7 mouse cellular contexts compared by ENCODE assay signal in the genomic region with DNA sequence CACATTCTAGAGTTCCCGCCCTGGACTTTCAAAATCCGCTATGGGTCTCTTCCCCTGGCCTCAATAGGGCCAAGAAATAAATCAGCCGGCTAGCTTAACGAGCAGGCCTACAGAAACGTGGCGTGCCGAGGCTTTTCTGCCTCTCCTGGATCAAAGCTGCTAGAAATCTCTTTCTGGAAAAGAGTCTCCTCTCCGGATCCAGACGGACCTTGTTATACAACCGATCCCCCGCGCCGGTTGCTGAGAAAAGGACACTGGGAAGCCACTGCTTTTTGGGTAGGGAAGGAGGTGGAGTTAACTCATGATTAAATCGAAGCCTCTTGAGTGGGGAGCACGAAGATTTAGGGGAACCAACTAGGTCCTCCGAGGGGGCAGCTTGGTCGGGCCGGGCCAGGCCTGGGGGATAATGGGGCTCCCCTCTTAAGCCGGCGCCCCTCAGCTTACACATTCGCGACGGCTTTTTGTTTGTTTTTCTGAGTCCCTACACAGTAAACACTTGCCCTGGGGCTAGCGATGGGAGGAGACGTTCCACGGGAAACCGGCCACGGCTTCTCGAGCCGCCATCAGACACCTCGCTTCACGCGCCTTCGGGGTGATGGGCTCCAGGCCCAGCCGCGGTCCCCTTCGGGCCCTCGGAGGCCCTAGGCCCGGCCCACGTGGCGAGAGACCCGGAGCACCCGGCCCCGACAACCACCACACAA. TPM values are rescaled to one million over a fixed set of nuclear protein-coding genes. Genes with fewer than 3 reads are reported as not detected.
DNase-seq lines count a peak whose midpoint lies in the region; ATAC-seq and TF ChIP-seq lines count a peak whose summit lies in the region.

No protein-coding gene starts in this region.

- H3K4me2 ChIP-seq in embryonic facial prominence, embryonic 13.5 days = peak overlapping the region; percentile 87
- peak overlapping the region; percentile 74 for H3K4me2 ChIP-seq in lung, postnatal 0 days (replicated peaks; ENCODE audit: low read depth, low read length)

- H3K9me3 ChIP-seq in ES-E14 (ENCODE audit: control insufficient read depth, insufficient read depth, low read depth, low read length) = no peaks in the 10 kb centered on the region
- no peaks in the 10 kb centered on the region for H3K9me3 ChIP-seq in embryonic facial prominence, embryonic 13.5 days
- H3K9me3 ChIP-seq in lung, postnatal 0 days (ENCODE audit: low read length) = no peaks in the 10 kb centered on the region

- in situ Hi-C loops in ES-E14 (cut with MboI; ENCODE audit: low sequenced_read_pairs in 2 of 2, unreplicated experiment in 2 of 2) = no loop called here

- peaks cover 5 to 11% of the 10 kb centered on the region in 2 experiments; a peak in 3 of 4 replicates for H3K4me1 ChIP-seq in ES-E14 (ENCODE audit: control insufficient read depth in 2 of 2, insufficient read depth in 2 of 2, low read length in 2 of 2, poor library complexity in 1 of 2)
- H3K4me1 ChIP-seq in embryonic facial prominence, embryonic 13.5 days = peaks cover 38% of the 10 kb centered on the region
- H3K4me1 ChIP-seq in lung, postnatal 0 days (ENCODE audit: insufficient read depth, low read depth, low read length) = no peaks in the 10 kb centered on the region

- intact Hi-C loops in heart, postnatal 25 days (cut with DNase I) = loop anchor here (2.0 kb wide), 1 partner anchor 33 kb away; a partner anchor contains a TSS

- ATAC-seq in embryonic facial prominence, embryonic 13.5 days (ENCODE audit: insufficient number of reproducible peaks, insufficient read depth, low FRiP score, low TSS enrichment, low read depth) = 0 out of 2 replicates have a peak, but pooled peaks have one; percentile 16
- no peak for ATAC-seq in lung, postnatal 0 days

- no peaks in the 10 kb centered on the region for H3K27me3 ChIP-seq in embryonic facial prominence, embryonic 13.5 days
- H3K27me3 ChIP-seq in lung, postnatal 0 days (replicated peaks; ENCODE audit: insufficient read depth, low read length) = no peaks in the 10 kb centered on the region

- peak overlapping the region; percentile 79 to 84 for H3K4me3 ChIP-seq in ES-E14 (ENCODE audit: insufficient read depth in 1 of 2, low read depth in 1 of 2, low read length in 2 of 2, poor library complexity in 1 of 2, severe bottlenecking in 1 of 2)
- H3K4me3 ChIP-seq in embryonic facial prominence, embryonic 13.5 days = peak overlapping the region; percentile 99
- peak overlapping the region; percentile 99 for H3K4me3 ChIP-seq in lung, postnatal 0 days (ENCODE audit: low read depth, low read length)

- H3K36me3 ChIP-seq in ES-E14 (ENCODE audit: control insufficient read depth, insufficient read depth, low read length, poor library complexity, severe bottlenecking) = peaks cover 4% of the 10 kb centered on the region
- H3K36me3 ChIP-seq in embryonic facial prominence, embryonic 13.5 days = peaks cover 5% of the 10 kb centered on the region; the same call in 1 of the 2 replicates
- H3K36me3 ChIP-seq in lung, postnatal 0 days (ENCODE audit: insufficient read depth, low read length) = no peaks in the 10 kb centered on the region

- H3K9ac ChIP-seq in ES-E14 (ENCODE audit: insufficient read depth, low read depth, low read length, poor library complexity, severe bottlenecking) = peak overlapping the region; percentile 99
- H3K9ac ChIP-seq in embryonic facial prominence, embryonic 13.5 days = peak overlapping the region; percentile 100
- H3K9ac ChIP-seq in lung, postnatal 0 days (replicated peaks; ENCODE audit: low read depth) = peak overlapping the region; percentile 96

- H3K27ac ChIP-seq in ES-E14 (ENCODE audit: insufficient read depth, low read depth, low read length, poor library complexity, severe bottlenecking) = peak overlapping the region; percentile 94
- peak overlapping the region; percentile 98 for H3K27ac ChIP-seq in embryonic facial prominence, embryonic 13.5 days
- H3K27ac ChIP-seq in lung, postnatal 0 days (ENCODE audit: low read length) = peak overlapping the region; percentile 90

- TF ChIP-seq CTCF in lung, postnatal 0 days (IDR thresholded peaks at IDR 0.05) = no peak

- under 1% methylated on average over 44 of the region's 44 CpGs for WGBS in embryonic facial prominence, embryonic 13.5 days
- WGBS in lung, postnatal 0 days = under 1% methylated on average over 43 of the region's 44 CpGs

- DNase-seq in ES-E14 (ENCODE audit: low read depth, low spot score) = no peak
- peak; percentile 61 for DNase-seq in adrenal gland, postnatal 10 days
- DNase-seq in heart, postnatal 25 days (ENCODE audit: low spot score) = peak; percentile 24
- DNase-seq in layer of hippocampus, adult 18-20 months (ENCODE audit: low spot score in 2 of 2) = peak; percentile 43 to 82
- DNase-seq in lung, postnatal 0 days (ENCODE audit: low spot score) = peak; percentile 47
- peak; percentile 62 for DNase-seq in right cerebral cortex, postnatal 14 days

- no peak for TF ChIP-seq EP300 in lung, postnatal 0 days (IDR thresholded peaks at IDR 0.05)

TF ChIP-seq in ES-E14, 5 proteins besides CTCF, POLR2A, EP300 and RAD21:
- TF ChIP-seq ZNF384 (IDR thresholded peaks at IDR 0.05; ENCODE audit: low read depth, low read length) (no peak), ZC3H11A (IDR thresholded peaks at IDR 0.05; ENCODE audit: borderline replicate concordance, low read depth, low read length) (no peak)

RNA-seq across cellular contexts. Expression of a gene that starts 0.5 kb away (rescaled TPM):
- 33.9 and 40.5 TPM in 2 replicates for total RNA-seq in ES-E14 (2012; rRNA removed)
- 10 to 100 TPM; 18.5 to 24.5 TPM for total RNA-seq in adrenal gland, postnatal 10 days (2021)
- polyA plus RNA-seq in embryonic facial prominence, embryonic 13.5 days (2015; fragmentation: Nextera tagmentation; extraction: Ambion mirVana) = 22.3 and 27.9 TPM in 2 replicates
- total RNA-seq in heart, postnatal 25 days (2021) = 10 to 100 TPM; 21.4 to 21.6 TPM
- total RNA-seq in layer of hippocampus, adult 18-20 months (2021) = 10 to 100 TPM; 20.8 to 21.8 TPM
- polyA plus RNA-seq in lung, postnatal 0 days (2015; fragmentation: Nextera tagmentation; extraction: Ambion mirVana) = 17.0 and 19.4 TPM in 2 replicates

RNA-seq across cellular contexts. Expression of a gene that starts 0.9 kb away (rescaled TPM):
- total RNA-seq in ES-E14 (2012; rRNA removed) = 396 and 421 TPM in 2 replicates
- 100 to 1,000 TPM; 218 to 322 TPM for total RNA-seq in adrenal gland, postnatal 10 days (2021)
- polyA plus RNA-seq in embryonic facial prominence, embryonic 13.5 days (2015; fragmentation: Nextera tagmentation; extraction: Ambion mirVana) = 859 and 909 TPM in 2 replicates
- 10 to 100 TPM; 95.7 to 96.0 TPM for total RNA-seq in heart, postnatal 25 days (2021)
- total RNA-seq in layer of hippocampus, adult 18-20 months (2021) = 100 to 1,000 TPM; 299 to 320 TPM
- polyA plus RNA-seq in lung, postnatal 0 days (2015; fragmentation: Nextera tagmentation; extraction: Ambion mirVana) = 274 and 290 TPM in 2 replicates

RNA-seq across cellular contexts. Expression of a gene that starts 33.1 kb away (rescaled TPM):
- total RNA-seq in ES-E14 (2012; rRNA removed) = 32.7 and 40.9 TPM in 2 replicates
- total RNA-seq in adrenal gland, postnatal 10 days (2021) = 10 to 100 TPM; 28.0 to 32.8 TPM
- polyA plus RNA-seq in embryonic facial prominence, embryonic 13.5 days (2015; fragmentation: Nextera tagmentation; extraction: Ambion mirVana) = 25.8 and 30.0 TPM in 2 replicates
- total RNA-seq in heart, postnatal 25 days (2021) = 10 to 100 TPM; 19.0 to 21.2 TPM
- 100 to 1,000 TPM in 1 of 2 experiments, 10 to 100 TPM in 1; 96.6 to 106 TPM for total RNA-seq in layer of hippocampus, adult 18-20 months (2021)
- 31.2 and 33.3 TPM in 2 replicates for polyA plus RNA-seq in lung, postnatal 0 days (2015; fragmentation: Nextera tagmentation; extraction: Ambion mirVana)

RNA-seq across cellular contexts. Expression of a gene that starts 40.3 kb away (rescaled TPM):
- 1.5 TPM in 2 replicates for total RNA-seq in ES-E14 (2012; rRNA removed)
- under 1 TPM; 0.33 to 0.97 TPM for total RNA-seq in adrenal gland, postnatal 10 days (2021)
- polyA plus RNA-seq in embryonic facial prominence, embryonic 13.5 days (2015; fragmentation: Nextera tagmentation; extraction: Ambion mirVana) = 0.29 and 0.49 TPM in 2 replicates
- 1 to 10 TPM; 2.4 to 5.3 TPM for total RNA-seq in heart, postnatal 25 days (2021)
- total RNA-seq in layer of hippocampus, adult 18-20 months (2021) = 100 to 1,000 TPM in 1 of 2 experiments, 10 to 100 TPM in 1; 88.1 to 109 TPM
- polyA plus RNA-seq in lung, postnatal 0 days (2015; fragmentation: Nextera tagmentation; extraction: Ambion mirVana) = 2.3 and 2.5 TPM in 2 replicates

RNA-seq across cellular contexts. Expression of a gene that starts 53.9 kb away (rescaled TPM):
- 2.7 and 6.3 TPM in 2 replicates for total RNA-seq in ES-E14 (2012; rRNA removed)
- 1 to 10 TPM; 8.7 to 9.4 TPM for total RNA-seq in adrenal gland, postnatal 10 days (2021)
- 50.4 and 50.8 TPM in 2 replicates for polyA plus RNA-seq in embryonic facial prominence, embryonic 13.5 days (2015; fragmentation: Nextera tagmentation; extraction: Ambion mirVana)
- 1 to 10 TPM; 2.1 to 2.2 TPM for total RNA-seq in heart, postnatal 25 days (2021)
- 1 to 10 TPM; 3.3 to 3.7 TPM for total RNA-seq in layer of hippocampus, adult 18-20 months (2021)
- 63.3 and 67.5 TPM in 2 replicates for polyA plus RNA-seq in lung, postnatal 0 days (2015; fragmentation: Nextera tagmentation; extraction: Ambion mirVana)
